Mouse (Mus musculus) cerebellum, adult 2 months (tissue): ENCODE results near the gene Cenph.

ENCODE experiments used
- CTCF ChIP-seq: fragments of 200-500 bp; IDR thresholded peaks from 2 replicates; pipeline ENCODE4 v1.5.1; 2011; ENCODE audit warnings: low read depth, mild to moderate bottlenecking, control low read depth, low read length, moderate library complexity, borderline replicate concordance; ENCODE audit not compliant: insufficient read depth
- POLR2A ChIP-seq: fragments of 200-500 bp; IDR thresholded peaks from 2 replicates; pipeline ENCODE4 v1.6.1; 2011; ENCODE audit warnings: low read length, control low read depth, borderline replicate concordance; ENCODE audit not compliant: insufficient read depth

DNA sequence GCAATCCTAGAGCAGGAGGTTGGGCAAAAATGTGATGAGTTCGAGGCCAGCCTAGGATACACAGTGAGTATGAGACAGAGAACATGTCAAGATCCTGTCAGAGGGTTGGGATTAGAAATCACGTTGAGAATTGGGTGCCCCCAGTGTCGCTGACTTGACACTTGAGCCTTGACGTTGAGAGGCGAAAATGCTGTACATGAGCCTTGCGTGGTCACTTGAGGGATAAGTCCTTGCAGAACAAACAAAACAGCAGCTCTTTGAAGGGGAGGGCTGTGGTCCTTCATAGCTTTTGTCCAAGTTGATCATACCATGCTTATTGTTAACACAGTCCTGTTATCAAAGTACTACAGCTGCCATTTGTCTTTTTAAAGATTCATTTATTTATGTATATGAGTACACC is 1.0 kb upstream of the Cenph start:
- TF ChIP-seq CTCF = no peak
- no peak for TF ChIP-seq POLR2A
